Mouse (Mus musculus): ENCODE data around the gene Ppp6r2.

The Ppp6r2 gene

GRCm38 (mm10) chr15:89314107-89314506 lies 102.8 kb downstream of the Ppp6r2 start:
- no peak for DNase-seq

- DNase-seq: no peak
These were observed 103.3 kb downstream of the Ppp6r2 start for GRCm38 (mm10) chr15:89314511-89315189.

GRCm38 (mm10) chr15:89315190-89315731 lies 103.9 kb downstream of the Ppp6r2 start, which contains the start of gene Sbf1:
Gene Sbf1 (minus strand): TSS chr15:89315311.
- peak; percentile 96 for DNase-seq

- DNase-seq: peak; percentile 70
These were observed 104.8 kb downstream of the Ppp6r2 start for GRCm38 (mm10) chr15:89316146-89316545.

GRCm38 (mm10) chr15:89321264-89321663 lies 109.9 kb downstream of the Ppp6r2 start:
- no peak for DNase-seq

GRCm38 (mm10) chr15:89322670-89323522 lies 111.5 kb downstream of the Ppp6r2 start, which contains the start of gene Adm2:
Gene Adm2 (plus strand): TSS chr15:89322720.
- DNase-seq: no peak

GRCm38 (mm10) chr15:89323656-89324055 lies 112.3 kb downstream of the Ppp6r2 start:
- no peak for DNase-seq

GRCm38 (mm10) chr15:89326441-89326840 lies 115.1 kb downstream of the Ppp6r2 start:
- no peak for DNase-seq

- no peak for DNase-seq
These were observed 122.9 kb downstream of the Ppp6r2 start, which contains the start of gene Miox for GRCm38 (mm10) chr15:89334271-89334670. Gene Miox (plus strand): TSS chr15:89334398.

- no peak for DNase-seq
These were observed 123.6 kb downstream of the Ppp6r2 start for GRCm38 (mm10) chr15:89334774-89335537.

- no peak for DNase-seq
These were observed 125.1 kb downstream of the Ppp6r2 start for GRCm38 (mm10) chr15:89336422-89336821.
